Mouse (Mus musculus) myocyte (in vitro differentiated cells): Measurements from ENCODE around the gene Gsta2.

Source experiments
- CEBPB ChIP-seq: IDR thresholded peaks from 2 replicates; pipeline ENCODE4 v1.6.1; 2011; ENCODE audit warnings: mild to moderate bottlenecking, moderate library complexity; ENCODE audit not compliant: poor library complexity, insufficient read depth, severe bottlenecking
- E2F4 ChIP-seq: IDR thresholded peaks from one replicate; pipeline ENCODE4 v1.6.1; 2011; ENCODE audit warnings: mild to moderate bottlenecking, control low read depth, moderate library complexity; ENCODE audit not compliant: insufficient read depth
- MAX ChIP-seq: IDR thresholded peaks from one replicate; pipeline ENCODE4 v1.6.1; 2011; ENCODE audit warnings: low read depth, mild to moderate bottlenecking, control low read depth
- MYOG ChIP-seq, 3 experiments: IDR thresholded peaks; one replicate each; pipeline ENCODE4 v1.6.1; 2011; ENCODE audit warnings: control low read depth in 2 of 3, low read depth in 2 of 3, mild to moderate bottlenecking in 2 of 3; ENCODE audit not compliant: insufficient read length in 2 of 3, control insufficient read depth in 1 of 3, insufficient read depth in 1 of 3
- POLR2A ChIP-seq: IDR thresholded peaks from one replicate; pipeline ENCODE4 v1.6.1; 2011; ENCODE audit warnings: low read depth, mild to moderate bottlenecking, control low read depth, moderate library complexity; ENCODE audit not compliant: insufficient read length
- REST ChIP-seq: IDR thresholded peaks from one replicate; pipeline ENCODE4 v1.6.1; 2011; ENCODE audit warnings: mild to moderate bottlenecking, control low read depth, moderate library complexity; ENCODE audit not compliant: insufficient read depth, insufficient read length

DNA sequence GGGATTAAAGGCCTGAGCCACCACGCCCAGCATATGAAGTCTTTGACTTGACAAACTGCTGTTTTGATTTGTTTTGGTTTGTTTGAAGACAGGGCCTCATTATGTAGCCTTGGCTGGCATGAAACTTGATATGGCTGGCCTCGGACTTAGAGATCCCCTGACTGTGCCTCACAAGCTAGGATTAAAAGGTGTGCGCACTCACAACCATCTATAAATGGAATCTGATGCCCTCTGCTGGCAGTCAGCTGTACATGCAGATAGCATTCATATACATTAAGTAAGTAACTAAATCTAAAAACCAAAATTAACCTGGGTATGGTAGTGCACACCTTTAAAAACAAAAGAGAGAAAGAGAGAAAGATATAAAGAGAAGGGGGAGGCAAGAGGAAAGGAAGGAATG lies 30.3 kb upstream of the Gsta2 start:
- TF ChIP-seq POLR2A (no peak), E2F4 (no peak), MYOG (IDR thresholded peaks at IDR 0.05; ENCODE audit: control insufficient read depth in 1 of 3, insufficient read depth in 1 of 3, insufficient read length in 2 of 3, low read depth in 2 of 3) (no peak), REST (no peak), CEBPB (no peak), MAX (no peak)
